Mouse (Mus musculus) embryonic fibroblast, embryonic 13.5 days (primary cell): Measurements from ENCODE around the gene Ino80.

ENCODE experiments used
- CTCF ChIP-seq: IDR thresholded peaks from 2 replicates; pipeline ENCODE4 v1.5.1; 2011; ENCODE audit warnings: mild to moderate bottlenecking, control low read depth, low read length, moderate library complexity, borderline replicate concordance; ENCODE audit not compliant: insufficient read depth
- POLR2A ChIP-seq: IDR thresholded peaks from 2 replicates; pipeline ENCODE4 v1.6.1; 2011; ENCODE audit warnings: low read depth, mild to moderate bottlenecking, control low read depth, low read length, moderate library complexity

DNA sequence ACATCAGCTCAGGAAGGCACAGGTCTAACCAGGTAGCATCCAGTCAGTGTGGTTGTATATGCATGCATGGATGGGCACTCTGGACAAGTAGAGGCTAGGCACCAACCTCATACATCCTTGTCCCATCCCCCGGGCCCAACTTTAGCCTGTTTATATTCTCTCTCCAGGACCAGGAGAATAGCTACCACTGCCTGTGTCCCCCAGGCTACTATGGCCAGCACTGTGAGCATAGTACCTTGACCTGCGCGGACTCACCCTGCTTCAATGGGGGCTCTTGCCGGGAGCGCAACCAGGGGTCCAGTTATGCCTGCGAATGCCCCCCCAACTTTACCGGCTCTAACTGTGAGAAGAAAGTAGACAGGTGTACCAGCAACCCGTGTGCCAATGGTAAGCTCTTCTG, 146.7 kb downstream of the Ino80 start:
- TF ChIP-seq POLR2A (no peak), CTCF (no peak)
